Comparison of ENCODE assay signal across 8 mouse cellular contexts in the genomic region with DNA sequence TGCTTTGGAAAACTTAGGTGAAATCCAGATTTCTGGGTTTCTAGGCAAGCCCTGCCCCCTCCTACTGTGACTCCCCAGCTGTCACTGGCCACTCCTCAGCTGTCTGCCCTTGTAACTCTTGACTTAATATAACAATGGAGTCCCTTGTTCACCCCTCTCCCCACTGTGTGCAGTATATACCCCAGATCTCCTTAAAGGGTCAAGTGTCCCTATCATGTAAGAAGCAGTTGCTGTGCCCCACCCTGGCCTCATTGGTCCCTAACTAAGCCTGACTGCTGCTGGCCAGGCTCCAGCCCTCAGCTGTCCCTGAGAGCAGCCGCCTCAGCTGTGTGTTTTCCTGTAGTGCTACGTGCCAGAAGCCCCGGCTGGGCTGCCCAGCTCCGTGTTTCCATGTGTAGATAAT. TPM values are rescaled to one million over a fixed set of nuclear protein-coding genes. Genes with fewer than 3 reads are reported as not detected.
DNase-seq lines count a peak whose midpoint lies in the region; ATAC-seq and TF ChIP-seq lines count a peak whose summit lies in the region.

No protein-coding gene starts in this region.

- H3K4me1 ChIP-seq in kidney, embryonic 16.5 days (ENCODE audit: insufficient read depth, low read length): peaks cover 48% of the 10 kb centered on the region
- H3K4me1 ChIP-seq in forebrain, embryonic 16.5 days (replicated peaks; ENCODE audit: control insufficient read depth, insufficient read depth, low read length): peaks cover 71% of the 10 kb centered on the region
- peaks cover 43% of the 10 kb centered on the region for H3K4me1 ChIP-seq in hindbrain, embryonic 16.5 days (ENCODE audit: control insufficient read depth, insufficient read depth, low read depth, low read length)

- no peak for ATAC-seq in kidney, embryonic 16.5 days (ENCODE audit: low FRiP score, low TSS enrichment)
- ATAC-seq in forebrain, embryonic 16.5 days: no peak
- peak; percentile 1; the same call in 1 of the 2 replicates for ATAC-seq in hindbrain, embryonic 16.5 days
- no peak for ATAC-seq in megakaryocyte-erythroid progenitor cell, adult 5-6 weeks (replicated peaks; ENCODE audit: low FRiP score, low TSS enrichment, poor library complexity, severe bottlenecking)

- no peak overlapping the region for H3K9ac ChIP-seq in kidney, embryonic 16.5 days (replicated peaks; ENCODE audit: low read length)
- peak overlapping the region; percentile 76 for H3K9ac ChIP-seq in forebrain, embryonic 16.5 days (replicated peaks; ENCODE audit: low read depth, low read length)
- peak overlapping the region; percentile 93 for H3K9ac ChIP-seq in hindbrain, embryonic 16.5 days (ENCODE audit: low read depth, low read length)

- TF ChIP-seq POLR2A in brain, embryonic 14.5 days (IDR thresholded peaks at IDR 0.05; ENCODE audit: borderline replicate concordance, extremely low read depth, insufficient read depth, insufficient read length, poor library complexity, severe bottlenecking): no peak
- TF ChIP-seq POLR2A in myocyte (IDR thresholded peaks at IDR 0.05; ENCODE audit: insufficient read length, low read depth): peak; percentile 32

- H3K9me3 ChIP-seq in kidney, embryonic 16.5 days (ENCODE audit: low read length): no peaks in the 10 kb centered on the region
- no peaks in the 10 kb centered on the region for H3K9me3 ChIP-seq in forebrain, embryonic 16.5 days (ENCODE audit: control insufficient read depth, low read length)
- no peaks in the 10 kb centered on the region for H3K9me3 ChIP-seq in hindbrain, embryonic 16.5 days (ENCODE audit: control insufficient read depth, low read length)

- peak overlapping the region; percentile 25 for H3ac ChIP-seq in myocyte (ENCODE audit: control insufficient read depth, insufficient read length)

- no peak overlapping the region for H3K4me3 ChIP-seq in kidney, embryonic 16.5 days (ENCODE audit: low read length)
- peak overlapping the region; percentile 57 for H3K4me3 ChIP-seq in forebrain, embryonic 16.5 days (replicated peaks; ENCODE audit: low read length)
- H3K4me3 ChIP-seq in hindbrain, embryonic 16.5 days (ENCODE audit: low read length): peak overlapping the region; percentile 73
- peak overlapping the region; percentile 20 for H3K4me3 ChIP-seq in myocyte

- no peak overlapping the region for H3K27ac ChIP-seq in kidney, embryonic 16.5 days (ENCODE audit: low read length)
- peak overlapping the region; percentile 38 for H3K27ac ChIP-seq in forebrain, embryonic 16.5 days (ENCODE audit: low read length)
- peak overlapping the region; percentile 93 for H3K27ac ChIP-seq in hindbrain, embryonic 16.5 days (ENCODE audit: low read depth, low read length)

- TF ChIP-seq CTCF in brain, embryonic 14.5 days (IDR thresholded peaks at IDR 0.05; ENCODE audit: borderline replicate concordance, extremely low read depth, insufficient read depth, insufficient read length): no peak

- no peak for DNase-seq in kidney, postnatal 25 days
- peak; percentile 82 for DNase-seq in brain, embryonic 14.5 days (ENCODE audit: low read depth)
- no peak for DNase-seq in thymus, postnatal 0 days (ENCODE audit: low spot score)

- 0 out of 2 replicates have a peak overlapping the region, but pooled peaks have one; percentile 63 for H3K4me2 ChIP-seq in kidney, embryonic 16.5 days (replicated peaks; ENCODE audit: low read depth, low read length)
- peak overlapping the region; percentile 81 for H3K4me2 ChIP-seq in forebrain, embryonic 16.5 days (ENCODE audit: low read length)
- peak overlapping the region; percentile 94 for H3K4me2 ChIP-seq in hindbrain, embryonic 16.5 days (ENCODE audit: low read length)
- peak overlapping the region; percentile 84 for H3K4me2 ChIP-seq in myocyte (ENCODE audit: low read depth)

- H3K36me3 ChIP-seq in kidney, embryonic 16.5 days (ENCODE audit: insufficient read depth, low read length): no peaks in the 10 kb centered on the region
- H3K36me3 ChIP-seq in forebrain, embryonic 16.5 days (ENCODE audit: control insufficient read depth, insufficient read depth): no peaks in the 10 kb centered on the region
- no peaks in the 10 kb centered on the region for H3K36me3 ChIP-seq in hindbrain, embryonic 16.5 days (ENCODE audit: control insufficient read depth, insufficient read depth, low read length)
- H3K36me3 ChIP-seq in myocyte (ENCODE audit: control insufficient read depth, insufficient read depth): no peaks in the 10 kb centered on the region

- WGBS in kidney, embryonic 16.5 days: 12% methylated on average over 4 of the region's 4 CpGs
- WGBS in forebrain, embryonic 16.5 days: 0% methylated on average over 4 of the region's 4 CpGs
- WGBS in hindbrain, embryonic 16.5 days: 1% methylated on average over 4 of the region's 4 CpGs

- H3K27me3 ChIP-seq in kidney, embryonic 16.5 days (ENCODE audit: insufficient read depth, low read length): peaks cover 52% of the 10 kb centered on the region
- peaks cover 8% of the 10 kb centered on the region; the same call in 1 of the 2 replicates for H3K27me3 ChIP-seq in forebrain, embryonic 16.5 days (replicated peaks; ENCODE audit: control insufficient read depth, insufficient read depth, low read length)
- H3K27me3 ChIP-seq in hindbrain, embryonic 16.5 days (replicated peaks; ENCODE audit: control insufficient read depth, insufficient read depth, low read length): no peaks in the 10 kb centered on the region
- no peaks in the 10 kb centered on the region for H3K27me3 ChIP-seq in myocyte (ENCODE audit: control insufficient read depth, insufficient read depth, insufficient read length)

- H3K79me2 ChIP-seq in myocyte (ENCODE audit: control insufficient read depth, insufficient read depth): peaks cover 5% of the 10 kb centered on the region

TF ChIP-seq in myocyte, 11 proteins besides CTCF, POLR2A, EP300 and RAD21 (continues in another document):
- TF ChIP-seq TCF12 (IDR thresholded peaks at IDR 0.05; ENCODE audit: insufficient read depth, poor library complexity, severe bottlenecking): peak; percentile 86
- peak; percentile 84 to 97 (median 84) for TF ChIP-seq MYOD1 (IDR thresholded peaks at IDR 0.05; ENCODE audit: control insufficient read depth in 1 of 3, insufficient read length in 2 of 3, low read depth in 2 of 3)

RNA-seq across cellular contexts. Expression of a gene that starts 3.5 kb away (rescaled TPM):
- 7.4 and 7.5 TPM in 2 replicates for polyA plus RNA-seq in kidney, embryonic 16.5 days (2015; fragmentation: Nextera tagmentation; extraction: Ambion mirVana)
- 44.9 and 96.9 TPM in 2 replicates for polyA plus RNA-seq in brain, embryonic 14.5 days (2012; rRNA removed)
- 85.3 and 118 TPM in 2 replicates for polyA plus RNA-seq in forebrain, embryonic 16.5 days (2015; fragmentation: Nextera tagmentation; extraction: Ambion mirVana)
- 143 and 146 TPM in 2 replicates for polyA plus RNA-seq in hindbrain, embryonic 16.5 days (2015; fragmentation: Nextera tagmentation; extraction: Ambion mirVana)
- 44.4 TPM for polyA plus RNA-seq in myocyte (2012; fragmentation: generic; extraction: Trizol)
- not detected in 2 replicates for total RNA-seq in megakaryocyte-erythroid progenitor cell, adult 5-6 weeks (2014; fragmentation: Nextera tagmentation)
- not detected in 2 replicates for total RNA-seq in megakaryocyte-erythroid progenitor cell, adult 5-6 weeks (2017)
- 5.1 and 6.4 TPM in 2 replicates for polyA plus RNA-seq in thymus, postnatal 0 days (2015; fragmentation: Nextera tagmentation; extraction: Ambion mirVana)

RNA-seq across cellular contexts. Expression of a gene that starts 11.5 kb away (rescaled TPM):
- 0.62 and 0.65 TPM in 2 replicates for polyA plus RNA-seq in kidney, embryonic 16.5 days (2015; fragmentation: Nextera tagmentation; extraction: Ambion mirVana)
- 28.0 and 34.5 TPM in 2 replicates for polyA plus RNA-seq in brain, embryonic 14.5 days (2012; rRNA removed)
- 50.1 and 60.9 TPM in 2 replicates for polyA plus RNA-seq in forebrain, embryonic 16.5 days (2015; fragmentation: Nextera tagmentation; extraction: Ambion mirVana)
- 57.4 and 58.3 TPM in 2 replicates for polyA plus RNA-seq in hindbrain, embryonic 16.5 days (2015; fragmentation: Nextera tagmentation; extraction: Ambion mirVana)
- 0.05 TPM for polyA plus RNA-seq in myocyte (2012; fragmentation: generic; extraction: Trizol)
- total RNA-seq in megakaryocyte-erythroid progenitor cell, adult 5-6 weeks (2014; fragmentation: Nextera tagmentation): not detected in 2 replicates
- not detected in 2 replicates for total RNA-seq in megakaryocyte-erythroid progenitor cell, adult 5-6 weeks (2017)
- polyA plus RNA-seq in thymus, postnatal 0 days (2015; fragmentation: Nextera tagmentation; extraction: Ambion mirVana): 0.04 TPM in 2 replicates

RNA-seq across cellular contexts. Expression of a gene that starts 24.0 kb away (rescaled TPM):
- 145 and 154 TPM in 2 replicates for polyA plus RNA-seq in kidney, embryonic 16.5 days (2015; fragmentation: Nextera tagmentation; extraction: Ambion mirVana)
- 580 and 837 TPM in 2 replicates for polyA plus RNA-seq in brain, embryonic 14.5 days (2012; rRNA removed)
- 308 and 333 TPM in 2 replicates for polyA plus RNA-seq in forebrain, embryonic 16.5 days (2015; fragmentation: Nextera tagmentation; extraction: Ambion mirVana)
- 419 and 442 TPM in 2 replicates for polyA plus RNA-seq in hindbrain, embryonic 16.5 days (2015; fragmentation: Nextera tagmentation; extraction: Ambion mirVana)
- polyA plus RNA-seq in myocyte (2012; fragmentation: generic; extraction: Trizol): 336 TPM
- 291 and 377 TPM in 2 replicates for total RNA-seq in megakaryocyte-erythroid progenitor cell, adult 5-6 weeks (2014; fragmentation: Nextera tagmentation)
- total RNA-seq in megakaryocyte-erythroid progenitor cell, adult 5-6 weeks (2017): 512 and 515 TPM in 2 replicates
- 201 and 212 TPM in 2 replicates for polyA plus RNA-seq in thymus, postnatal 0 days (2015; fragmentation: Nextera tagmentation; extraction: Ambion mirVana)

RNA-seq across cellular contexts. Expression of a gene that starts 34.9 kb away (rescaled TPM):
- 0.20 and 0.26 TPM in 2 replicates for polyA plus RNA-seq in kidney, embryonic 16.5 days (2015; fragmentation: Nextera tagmentation; extraction: Ambion mirVana)
- polyA plus RNA-seq in brain, embryonic 14.5 days (2012; rRNA removed): 5.2 and 19.6 TPM in 2 replicates
- polyA plus RNA-seq in forebrain, embryonic 16.5 days (2015; fragmentation: Nextera tagmentation; extraction: Ambion mirVana): 3.7 and 4.1 TPM in 2 replicates
- polyA plus RNA-seq in hindbrain, embryonic 16.5 days (2015; fragmentation: Nextera tagmentation; extraction: Ambion mirVana): 5.7 and 7.4 TPM in 2 replicates
- not detected for polyA plus RNA-seq in myocyte (2012; fragmentation: generic; extraction: Trizol)
- 0.28 and 0.35 TPM in 2 replicates for total RNA-seq in megakaryocyte-erythroid progenitor cell, adult 5-6 weeks (2014; fragmentation: Nextera tagmentation)
- total RNA-seq in megakaryocyte-erythroid progenitor cell, adult 5-6 weeks (2017): not detected in 2 replicates
- polyA plus RNA-seq in thymus, postnatal 0 days (2015; fragmentation: Nextera tagmentation; extraction: Ambion mirVana): 0.33 and 0.49 TPM in 2 replicates

RNA-seq across cellular contexts. Expression of a gene that starts 41.7 kb away (rescaled TPM):
- 1.9 and 2.6 TPM in 2 replicates for polyA plus RNA-seq in kidney, embryonic 16.5 days (2015; fragmentation: Nextera tagmentation; extraction: Ambion mirVana)
- polyA plus RNA-seq in brain, embryonic 14.5 days (2012; rRNA removed): 0.47 and 0.75 TPM in 2 replicates
- 0.15 TPM in 2 replicates for polyA plus RNA-seq in forebrain, embryonic 16.5 days (2015; fragmentation: Nextera tagmentation; extraction: Ambion mirVana)
- 0.14 and 0.26 TPM in 2 replicates for polyA plus RNA-seq in hindbrain, embryonic 16.5 days (2015; fragmentation: Nextera tagmentation; extraction: Ambion mirVana)
- 2.6 TPM for polyA plus RNA-seq in myocyte (2012; fragmentation: generic; extraction: Trizol)
- total RNA-seq in megakaryocyte-erythroid progenitor cell, adult 5-6 weeks (2014; fragmentation: Nextera tagmentation): not detected in 2 replicates
- not detected in 2 replicates for total RNA-seq in megakaryocyte-erythroid progenitor cell, adult 5-6 weeks (2017)
- 1.9 and 2.6 TPM in 2 replicates for polyA plus RNA-seq in thymus, postnatal 0 days (2015; fragmentation: Nextera tagmentation; extraction: Ambion mirVana)

Comparison
In these comparisons a context has a peak if more than half of its experiments do, and no peak if none do; other contexts are left out.
1. RNA of a gene that starts 11.5 kb away (polyA plus RNA-seq): 50.1 to 60.9 TPM in forebrain, embryonic 16.5 days, 57.4 to 58.3 TPM in hindbrain, embryonic 16.5 days and 28.0 to 34.5 TPM in brain, embryonic 14.5 days; 0.62 to 0.65 TPM in kidney, embryonic 16.5 days, 0.05 TPM in myocyte (single experiment) and 0.04 TPM in thymus, postnatal 0 days; every median in the first group is over 10 times any median in the second.
2. Peak in every context shown above with its lines, with median percentiles within 50 percentile points of each other: H3K4me2 ChIP-seq.